Mouse (Mus musculus): ENCODE data around the gene Cfap221. TPM values are rescaled to one million over a fixed set of nuclear protein-coding genes. Genes with fewer than 3 reads are reported as not detected.

Cfap221 gene
- total and polyA plus RNA-seq, 3 experiments = not detected

DNA sequence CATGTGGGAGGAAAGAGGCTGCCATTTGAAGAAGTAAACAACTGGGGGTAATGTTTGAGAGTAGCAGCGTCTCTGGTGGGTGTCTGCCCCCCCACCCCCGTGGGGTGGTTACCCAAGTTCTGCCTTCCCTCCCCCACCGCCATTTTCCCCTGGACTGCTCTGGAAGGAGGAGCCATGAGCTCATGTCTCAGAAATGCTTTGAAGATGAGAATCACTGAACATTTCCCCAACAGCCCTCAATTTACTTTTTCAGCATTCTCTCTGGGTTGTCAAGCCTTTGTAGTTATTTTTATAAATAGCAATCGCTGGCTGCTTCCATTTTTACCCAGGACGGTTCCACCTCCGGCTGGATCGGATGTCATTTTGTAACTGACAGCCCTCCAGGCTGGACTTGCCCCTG lies 110.7 kb downstream of the Cfap221 start:
- H3K27ac ChIP-seq (ENCODE audit: insufficient read depth, low read depth) = no peak overlapping the region
- H3K79me2 ChIP-seq (replicated peaks; ENCODE audit: control insufficient read depth, extremely low read depth, insufficient read depth, poor library complexity, severe bottlenecking) = no peaks in the 10 kb centered on the region
- H3K9me3 ChIP-seq (replicated peaks; ENCODE audit: low read length) = no peaks in the 10 kb centered on the region
- no peak overlapping the region for H3K4me3 ChIP-seq (replicated peaks in 1 of 3; ENCODE audit: low read depth in 2 of 3, low read length in 2 of 3, poor library complexity in 1 of 3)
- dilution Hi-C loops (cut with MboI; ENCODE audit: extremely low pct_ligation_motif_present, extremely low pct_unique_long_range_greater_than_20kb, low sequenced_read_pairs) = no loop called here
- in situ Hi-C loops (cut with MboI; ENCODE audit: low pct_ligation_motif_present, low pct_unique_long_range_greater_than_20kb, low sequenced_read_pairs) = no loop called here
- DNase-seq (ENCODE audit: extremely low read depth) = no peak
- no peaks in the 10 kb centered on the region for H3K36me3 ChIP-seq (replicated peaks in 1 of 2; ENCODE audit: control insufficient read depth in 1 of 2, insufficient read depth in 1 of 2, low read length in 1 of 2)
- no peak for TF ChIP-seq ZNF384 (IDR thresholded peaks at IDR 0.05; ENCODE audit: low read depth, low read length)
- TF ChIP-seq USF1 (IDR thresholded peaks at IDR 0.05; ENCODE audit: low read depth, low read length) = no peak
- TF ChIP-seq ETS1 (conservative IDR thresholded peaks at IDR 0.05; ENCODE audit: low read depth, low read length) = no peak
- no peak for TF ChIP-seq POLR2A (IDR thresholded peaks at IDR 0.05; ENCODE audit: low read depth, low read length)
- no peak for TF ChIP-seq JUN (IDR thresholded peaks at IDR 0.05; ENCODE audit: insufficient read depth, low read depth, low read length)
- no peak for TF ChIP-seq MAZ (IDR thresholded peaks at IDR 0.05; ENCODE audit: low read depth, low read length)
- no peak for TF ChIP-seq GABPA (IDR thresholded peaks at IDR 0.05; ENCODE audit: insufficient replicate concordance, low read depth, low read length)
- TF ChIP-seq JUND (conservative IDR thresholded peaks at IDR 0.05; ENCODE audit: low read depth, low read length) = no peak
- no peak for TF ChIP-seq HCFC1 (IDR thresholded peaks at IDR 0.05; ENCODE audit: low read depth, low read length)
- no peak for TF ChIP-seq MEF2A (IDR thresholded peaks at IDR 0.05; ENCODE audit: borderline replicate concordance, low read depth, low read length)
- TF ChIP-seq SMC3 (IDR thresholded peaks at IDR 0.05; ENCODE audit: low read depth, low read length) = no peak
- TF ChIP-seq IRF4 (IDR thresholded peaks at IDR 0.05; ENCODE audit: low read depth, low read length) = no peak
- TF ChIP-seq CTCF (conservative IDR thresholded peaks at IDR 0.05 in 1 of 2, IDR thresholded peaks at IDR 0.05 in 1 of 2; ENCODE audit: low read depth in 2 of 2, low read length in 2 of 2) = no peak
- no peak overlapping the region for H3K4me2 ChIP-seq (ENCODE audit: insufficient read depth, low read depth, poor library complexity, severe bottlenecking)
- no peak overlapping the region for H3K9ac ChIP-seq (ENCODE audit: insufficient read depth, low read depth)
- H3K4me1 ChIP-seq (ENCODE audit: control insufficient read depth in 1 of 2, insufficient read depth in 2 of 2) = peaks cover 0 to 2% of the 10 kb centered on the region in 2 experiments; a peak in 1 of 4 replicates
- H3K27me3 ChIP-seq (replicated peaks) = no peaks in the 10 kb centered on the region

GRCm38 (mm10) chr1:119884272-119884671 lies 112.8 kb downstream of the Cfap221 start:
- in situ Hi-C loops (cut with MboI; ENCODE audit: low pct_ligation_motif_present, low pct_unique_long_range_greater_than_20kb, low sequenced_read_pairs) = no loop called here
- dilution Hi-C loops (cut with MboI; ENCODE audit: extremely low pct_ligation_motif_present, extremely low pct_unique_long_range_greater_than_20kb, low sequenced_read_pairs) = no loop called here
- no peaks in the 10 kb centered on the region for H3K79me2 ChIP-seq (replicated peaks; ENCODE audit: control insufficient read depth, extremely low read depth, insufficient read depth, poor library complexity, severe bottlenecking)

More at GRCm38 (mm10) chr1:119884272-119884671, 112.8 kb downstream of the Cfap221 start:
- Histone ChIP-seq H3K4me3 (replicated peaks in 1 of 3; ENCODE audit: low read depth in 2 of 3, low read length in 2 of 3, poor library complexity in 1 of 3) (no peak overlapping the region), H3K9ac (ENCODE audit: insufficient read depth, low read depth) (no peak overlapping the region), H3K4me1 (ENCODE audit: control insufficient read depth in 1 of 2, insufficient read depth in 2 of 2) (peaks cover 6% of the 10 kb centered on the region in 2 experiments), H3K27ac (ENCODE audit: insufficient read depth, low read depth) (no peak overlapping the region), H3K9me3 (replicated peaks; ENCODE audit: low read length) (no peaks in the 10 kb centered on the region), H3K36me3 (replicated peaks in 1 of 2; ENCODE audit: control insufficient read depth in 1 of 2, insufficient read depth in 1 of 2, low read length in 1 of 2) (no peaks in the 10 kb centered on the region), H3K4me2 (ENCODE audit: insufficient read depth, low read depth, poor library complexity, severe bottlenecking) (no peak overlapping the region), H3K27me3 (replicated peaks) (no peaks in the 10 kb centered on the region)
- DNase-seq (ENCODE audit: extremely low read depth) = no peak
- TF ChIP-seq EP300 (IDR thresholded peaks at IDR 0.05; ENCODE audit: low read length) = no peak
- TF ChIP-seq MAX (IDR thresholded peaks at IDR 0.05; ENCODE audit: low read length) = no peak
- no peak for TF ChIP-seq NRF1 (IDR thresholded peaks at IDR 0.05; ENCODE audit: low read depth, low read length)
- no peak for TF ChIP-seq ELF1 (IDR thresholded peaks at IDR 0.05; ENCODE audit: low read depth, low read length)
- no peak for TF ChIP-seq NELFE (IDR thresholded peaks at IDR 0.05; ENCODE audit: low read depth, low read length)
- TF ChIP-seq ZMIZ1 (IDR thresholded peaks at IDR 0.05; ENCODE audit: low read depth, low read length) = no peak
- no peak for TF ChIP-seq MEF2A (IDR thresholded peaks at IDR 0.05; ENCODE audit: borderline replicate concordance, low read depth, low read length)
- no peak for TF ChIP-seq MAFK (IDR thresholded peaks at IDR 0.05; ENCODE audit: insufficient replicate concordance, low read length)
- TF ChIP-seq MAZ (IDR thresholded peaks at IDR 0.05; ENCODE audit: low read depth, low read length) = no peak
- TF ChIP-seq ZKSCAN1 (IDR thresholded peaks at IDR 0.05; ENCODE audit: borderline replicate concordance, low read depth, low read length) = no peak

Measured in CH12.LX (cell line).